Mouse (Mus musculus) midbrain, embryonic 13.5 days (tissue): Measurements from ENCODE around the gene Akap8l. TPM values are rescaled to one million over a fixed set of nuclear protein-coding genes. Genes with fewer than 3 reads are reported as not detected.

Experiments
- ATAC-seq: fragments of 200-750 bp; cut with Nextera tagmentation; 2 replicates; pipeline ENCODE4 v1.8.0; 2017; ENCODE audit warnings: mild to moderate bottlenecking, moderate TSS enrichment, moderate library complexity
- H3K27ac ChIP-seq: fragments of 300-500 bp; sonication (generic); 2 replicates; pipeline ENCODE4 v1.5.1; 2015; ENCODE audit warnings: inconsistent platforms, mild to moderate bottlenecking, moderate library complexity
- H3K27me3 ChIP-seq: fragments of 300-500 bp; sonication (generic); 2 replicates; pipeline ENCODE4 v1.6.1; 2015; ENCODE audit warnings: mild to moderate bottlenecking, inconsistent platforms
- H3K36me3 ChIP-seq: fragments of 300-500 bp; sonication (generic); 2 replicates; pipeline ENCODE4 v1.6.1; 2015; ENCODE audit warnings: mild to moderate bottlenecking, inconsistent platforms
- H3K4me1 ChIP-seq: fragments of 300-500 bp; sonication (generic); replicated peaks from 2 replicates; pipeline ENCODE4 v1.6.1; 2015; ENCODE audit warnings: inconsistent platforms
- H3K4me2 ChIP-seq: fragments of 300-500 bp; sonication (generic); replicated peaks from 2 replicates; pipeline ENCODE4 v1.6.1; 2015; ENCODE audit warnings: moderate library complexity, mild to moderate bottlenecking, inconsistent platforms
- H3K4me3 ChIP-seq: fragments of 300-500 bp; sonication (generic); replicated peaks from 2 replicates; pipeline ENCODE4 v1.5.1; 2015; ENCODE audit warnings: mild to moderate bottlenecking, inconsistent platforms
- H3K9ac ChIP-seq: fragments of 300-500 bp; sonication (generic); replicated peaks from 2 replicates; pipeline ENCODE4 v1.6.1; 2015; ENCODE audit warnings: mild to moderate bottlenecking, inconsistent platforms
- H3K9me3 ChIP-seq: fragments of 300-500 bp; sonication (generic); 2 replicates; pipeline ENCODE4 v1.6.1; 2016; ENCODE audit warnings: mild to moderate bottlenecking, inconsistent platforms
- WGBS: fragments of 180-500 bp; shearing (Covaris S2); methylation state at CpG from one replicate; pipeline ENCODE4 v1.1.7; 2015; 5-methylcytosine and 5-hydroxymethylcytosine counted together
- polyA plus RNA-seq: library from polyadenylated mRNA; unstranded; fragments of >200 nt; fragmentation: Nextera tagmentation; extraction: Ambion mirVana; gene quantifications from 2 replicates; pipeline ENCODE4 v1.2.1, GENCODE M21; 2015

Gene Akap8l
- 138 and 168 TPM in 2 replicates for polyA plus RNA-seq

GRCm38 (mm10) chr17:32350382-32350983 is at the start of gene Akap8l:
Gene Akap8l (minus strand): TSS chr17:32350607.
- Histone ChIP-seq H3K4me2 (peak within 1 kb of the TSS; percentile 82), H3K36me3 (peaks cover 22% of the 10 kb centered on the region), H3K4me3 (peak within 1 kb of the TSS; percentile 56), H3K9ac (peak within 1 kb of the TSS; percentile 71), H3K9me3 (no peaks in the 10 kb centered on the region), H3K4me1 (peaks cover 50% of the 10 kb centered on the region), H3K27me3 (no peaks in the 10 kb centered on the region), H3K27ac (peak within 1 kb of the TSS; percentile 83)
- peak; percentile 97 for ATAC-seq
- under 1% methylated on average over 37 of the region's 37 CpGs for WGBS

GRCm38 (mm10) chr17:32396266-32396665 is 45.9 kb upstream of the Akap8l start:
- ATAC-seq = no peak
- 0 out of 2 replicates have a peak, but pooled peaks cover 7% of the 10 kb centered on the region for H3K4me1 ChIP-seq
- peak overlapping the region; percentile 12 for H3K4me3 ChIP-seq
- 5% methylated on average over 37 of the region's 37 CpGs for WGBS
- peak overlapping the region; percentile 35 for H3K4me2 ChIP-seq
- H3K27me3 ChIP-seq = peaks cover 82% of the 10 kb centered on the region
- no peaks in the 10 kb centered on the region for H3K9me3 ChIP-seq
- H3K27ac ChIP-seq = no peak overlapping the region
- H3K36me3 ChIP-seq = no peaks in the 10 kb centered on the region
- no peak overlapping the region for H3K9ac ChIP-seq

- H3K27ac ChIP-seq = no peak overlapping the region
- no peak overlapping the region for H3K9ac ChIP-seq
- WGBS = 90% methylated on average over 10 of the region's 10 CpGs
- no peak overlapping the region for H3K4me2 ChIP-seq
- H3K9me3 ChIP-seq = no peaks in the 10 kb centered on the region
- H3K36me3 ChIP-seq = no peaks in the 10 kb centered on the region
- ATAC-seq = no peak
- 0 out of 2 replicates have a peak, but pooled peaks cover 7% of the 10 kb centered on the region for H3K4me1 ChIP-seq
- H3K27me3 ChIP-seq = peaks cover 84% of the 10 kb centered on the region
- no peak overlapping the region for H3K4me3 ChIP-seq
These were observed 43.5 kb upstream of the Akap8l start for GRCm38 (mm10) chr17:32393944-32394343.

- Histone ChIP-seq H3K36me3 (peaks cover 29% of the 10 kb centered on the region), H3K4me3 (peak within 1 kb of the TSS; percentile 84), H3K4me2 (peak within 1 kb of the TSS; percentile 92), H3K9ac (peak within 1 kb of the TSS; percentile 91), H3K9me3 (no peaks in the 10 kb centered on the region), H3K4me1 (peaks cover 21% of the 10 kb centered on the region), H3K27ac (peak within 1 kb of the TSS; percentile 82), H3K27me3 (peaks cover 36% of the 10 kb centered on the region)
- WGBS = 0% methylated on average over 18 of the region's 44 CpGs
- ATAC-seq = peak; percentile 90
These were observed 38.8 kb upstream of the Akap8l start, which contains the start of gene Wiz for GRCm38 (mm10) chr17:32389101-32389659. Gene Wiz (minus strand): TSS chr17:32389439.

GRCm38 (mm10) chr17:32388370-32389100 is 38.1 kb upstream of the Akap8l start:
- Histone ChIP-seq H3K9me3 (no peaks in the 10 kb centered on the region), H3K4me1 (peaks cover 21% of the 10 kb centered on the region), H3K27ac (peak overlapping the region; percentile 82), H3K9ac (peak overlapping the region; percentile 91), H3K4me2 (peak overlapping the region; percentile 92), H3K36me3 (peaks cover 35% of the 10 kb centered on the region), H3K4me3 (peak overlapping the region; percentile 84), H3K27me3 (peaks cover 30% of the 10 kb centered on the region)
- under 1% methylated on average over 32 of the region's 39 CpGs for WGBS
- ATAC-seq = peak; percentile 75

GRCm38 (mm10) chr17:32387986-32388369 is 37.6 kb upstream of the Akap8l start:
- H3K4me2 ChIP-seq = peak overlapping the region; percentile 92
- peaks cover 21% of the 10 kb centered on the region for H3K4me1 ChIP-seq
- peak; percentile 22; the same call in 1 of the 2 replicates for ATAC-seq
- peak overlapping the region; percentile 82; the same call in 1 of the 2 replicates for H3K27ac ChIP-seq
- H3K27me3 ChIP-seq = peaks cover 24% of the 10 kb centered on the region
- H3K4me3 ChIP-seq = peak overlapping the region; percentile 84
- H3K9ac ChIP-seq = peak overlapping the region; percentile 91
- peaks cover 41% of the 10 kb centered on the region for H3K36me3 ChIP-seq
- WGBS = 39% methylated on average over 7 of the region's 7 CpGs
- H3K9me3 ChIP-seq = no peaks in the 10 kb centered on the region

- peaks cover 13% of the 10 kb centered on the region for H3K27me3 ChIP-seq
- H3K4me3 ChIP-seq = no peak overlapping the region
- peaks cover 51% of the 10 kb centered on the region for H3K36me3 ChIP-seq
- no peak for ATAC-seq
- no peak overlapping the region for H3K9ac ChIP-seq
- H3K4me1 ChIP-seq = peaks cover 18% of the 10 kb centered on the region
- H3K9me3 ChIP-seq = no peaks in the 10 kb centered on the region
- 0 out of 2 replicates have a peak overlapping the region, but pooled peaks have one; percentile 92 for H3K4me2 ChIP-seq
- 69% methylated on average over 9 of the region's 9 CpGs for WGBS
- no peak overlapping the region for H3K27ac ChIP-seq
These were observed 36.4 kb upstream of the Akap8l start for GRCm38 (mm10) chr17:32386659-32387432.

GRCm38 (mm10) chr17:32383661-32384060 is 33.3 kb upstream of the Akap8l start:
- no peak overlapping the region for H3K27ac ChIP-seq
- peaks cover 18% of the 10 kb centered on the region for H3K4me1 ChIP-seq
- no peaks in the 10 kb centered on the region for H3K27me3 ChIP-seq
- H3K4me3 ChIP-seq = no peak overlapping the region
- H3K9ac ChIP-seq = no peak overlapping the region
- no peaks in the 10 kb centered on the region for H3K9me3 ChIP-seq
- no peak overlapping the region for H3K4me2 ChIP-seq
- H3K36me3 ChIP-seq = peaks cover 69% of the 10 kb centered on the region
- WGBS = 85% methylated on average over 5 of the region's 5 CpGs
- ATAC-seq = no peak

- Histone ChIP-seq H3K27me3 (no peaks in the 10 kb centered on the region), H3K4me1 (peaks cover 8% of the 10 kb centered on the region), H3K4me2 (no peak overlapping the region), H3K9me3 (no peaks in the 10 kb centered on the region), H3K27ac (no peak overlapping the region), H3K4me3 (no peak overlapping the region), H3K36me3 (peaks cover 80% of the 10 kb centered on the region), H3K9ac (no peak overlapping the region)
- no peak for ATAC-seq
- WGBS = 93% methylated on average over 7 of the region's 7 CpGs
These were observed 32.2 kb upstream of the Akap8l start for GRCm38 (mm10) chr17:32382576-32382975.

- Histone ChIP-seq H3K27me3 (no peaks in the 10 kb centered on the region), H3K27ac (no peak overlapping the region), H3K9ac (no peak overlapping the region), H3K4me2 (no peak overlapping the region), H3K4me1 (no peaks in the 10 kb centered on the region), H3K4me3 (no peak overlapping the region), H3K9me3 (no peaks in the 10 kb centered on the region), H3K36me3 (peaks cover 60% of the 10 kb centered on the region)
- no peak for ATAC-seq
- WGBS = 76% methylated on average over 2 of the region's 2 CpGs
These were observed 28.4 kb upstream of the Akap8l start for GRCm38 (mm10) chr17:32378786-32379185.

GRCm38 (mm10) chr17:32377137-32377536 is 26.7 kb upstream of the Akap8l start:
- H3K4me1 ChIP-seq = no peaks in the 10 kb centered on the region
- H3K4me3 ChIP-seq = no peak overlapping the region
- H3K27ac ChIP-seq = no peak overlapping the region
- 86% methylated on average over 9 of the region's 9 CpGs for WGBS
- H3K4me2 ChIP-seq = no peak overlapping the region
- no peaks in the 10 kb centered on the region for H3K27me3 ChIP-seq
- H3K9me3 ChIP-seq = no peaks in the 10 kb centered on the region
- no peak for ATAC-seq
- H3K9ac ChIP-seq = no peak overlapping the region
- peaks cover 44% of the 10 kb centered on the region for H3K36me3 ChIP-seq
